Mouse (Mus musculus) heart, postnatal 36 days (tissue): ENCODE measurements around the gene Zdhhc3. TPM values are rescaled to one million over a fixed set of nuclear protein-coding genes. Genes with fewer than 3 reads are reported as not detected.
A peak's percentile ranks its signal among the peaks of the same experiment; 100 is the strongest.

ENCODE experiments used
- DNase-seq, 2 experiments: peaks; one replicate each; pipeline ENCODE4 v3.0.0; 2021 to 2022
- intact Hi-C: fragments of 180-260 bp; cut with DNase I; formaldehyde crosslinking; loops from one replicate; pipeline ENCODE4 v1.15.1; 2025
- total RNA-seq, 2 experiments: library from RNA; stranded (reverse); gene quantifications; 2 replicates each; pipeline ENCODE4 v1.2.3; 2021

Gene Zdhhc3
- total RNA-seq, 2 experiments from 2014 or later: 40.7 to 43.0 TPM

DNA sequence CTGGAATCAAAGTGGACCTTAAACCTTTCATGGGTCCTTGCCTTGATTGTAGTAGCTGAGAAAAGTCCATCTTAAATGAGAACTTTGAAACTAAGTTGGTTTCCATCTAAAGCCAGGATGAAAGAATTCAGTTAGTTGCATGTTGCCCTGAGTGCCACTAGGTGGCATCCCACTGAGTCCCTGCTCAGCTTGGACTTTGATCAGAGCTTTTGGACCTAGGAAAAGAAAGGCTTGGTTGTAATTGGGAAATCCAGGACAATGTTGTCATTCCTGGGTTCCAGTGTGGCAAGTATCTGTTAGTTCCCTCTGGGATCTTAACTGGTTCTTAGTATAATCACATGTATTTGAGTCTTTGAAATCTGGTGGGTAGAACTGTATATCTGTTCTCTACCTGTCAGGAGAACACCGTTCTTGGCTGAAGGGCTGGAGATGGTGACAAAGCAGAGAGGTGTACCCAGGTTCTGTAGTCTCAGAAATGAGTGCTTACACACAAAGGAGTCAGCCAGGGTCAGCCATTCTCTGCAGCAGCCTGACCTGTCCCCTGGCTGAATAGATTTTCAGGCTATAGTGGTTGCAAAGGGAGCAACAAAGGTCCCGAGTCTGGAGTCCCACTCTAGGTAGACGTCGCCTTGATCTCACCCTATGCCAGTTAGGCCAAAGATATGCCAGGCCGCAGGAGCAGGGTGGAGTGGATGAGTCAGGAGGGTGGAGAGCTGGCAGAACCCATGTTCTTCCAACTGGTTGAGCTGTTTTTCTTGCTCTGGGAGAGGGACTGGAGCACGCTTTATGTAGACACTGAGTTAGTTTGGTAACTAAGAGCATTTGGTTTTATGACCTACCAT is 10.8 kb upstream of the Zdhhc3 start:
- DNase-seq: peak; percentile 15 to 24
- intact Hi-C loops: loop anchor here (5.0 kb wide), 1 partner anchor 34 kb away; no protein-coding TSS in a partner anchor

DNA sequence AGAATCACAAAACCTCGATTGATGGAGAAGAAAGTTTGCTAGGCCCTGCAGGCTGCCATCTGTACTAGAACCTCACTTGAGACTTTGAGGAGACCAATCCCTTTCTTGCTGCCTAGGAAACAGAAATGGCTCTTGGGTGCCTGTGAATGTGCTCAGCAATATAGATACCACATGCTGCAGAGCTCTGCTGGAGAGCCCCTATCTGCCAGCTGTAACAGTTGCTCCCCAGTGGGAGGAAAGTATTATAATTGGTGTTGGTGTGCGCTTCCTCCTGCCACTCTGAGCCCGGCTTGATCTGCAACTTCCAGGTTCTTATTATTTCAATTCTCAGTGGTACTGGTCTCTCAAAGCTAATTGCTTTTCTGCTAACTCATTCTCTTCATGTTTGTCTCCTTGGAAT is 10.0 kb upstream of the Zdhhc3 start:
- DNase-seq: no peak
- intact Hi-C loops: loop anchor here (5.0 kb wide), 1 partner anchor 34 kb away; no protein-coding TSS in a partner anchor

DNA sequence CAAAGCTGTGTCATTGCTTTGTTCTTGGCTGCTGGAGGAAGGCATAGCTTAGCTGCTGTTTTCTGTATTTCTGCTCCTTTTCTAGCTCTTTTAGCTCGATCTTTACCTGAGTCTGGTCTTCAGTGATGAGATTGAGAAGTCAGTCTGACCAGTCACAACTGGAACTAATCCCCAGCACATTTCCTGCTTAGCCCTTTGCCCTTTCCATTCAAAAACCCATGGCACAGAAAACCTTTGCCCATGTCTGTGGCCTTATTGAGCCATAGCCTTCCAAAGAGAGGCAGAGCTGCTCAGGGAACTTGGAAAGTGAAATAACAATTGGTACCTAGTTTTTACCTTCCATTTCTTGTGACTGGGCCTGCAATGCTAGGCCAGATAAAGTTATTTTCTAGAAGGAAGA is 2.6 kb upstream of the Zdhhc3 start:
- intact Hi-C loops: no loop called here
- no peak for DNase-seq

DNA sequence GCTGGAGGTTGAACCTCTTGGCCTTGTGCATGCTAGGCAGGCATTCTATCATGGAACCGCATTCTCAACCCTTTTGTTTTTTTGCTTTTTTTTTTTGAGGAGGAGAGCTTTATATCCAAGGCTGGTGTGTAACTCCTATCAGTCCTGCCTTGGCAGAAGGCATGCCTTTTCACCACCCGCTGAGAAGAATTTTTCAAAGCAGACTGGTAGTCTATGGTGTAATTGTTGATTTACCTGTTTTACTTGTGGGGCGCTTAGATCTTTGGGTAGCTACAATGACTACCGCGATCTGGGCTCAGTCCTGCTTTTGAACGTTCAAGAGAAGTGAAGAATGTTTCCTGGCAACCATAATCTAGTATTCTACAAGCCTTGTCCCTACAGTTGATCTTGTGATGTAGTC is 926 bp upstream of the Zdhhc3 start:
- DNase-seq: no peak
- intact Hi-C loops: loop anchor here (5.0 kb wide), 5 partner anchors 162 to 377 kb away; partner anchors contain the start of genes 1110059G10Rik, Kif15, Lars2 and Zfp445

DNA sequence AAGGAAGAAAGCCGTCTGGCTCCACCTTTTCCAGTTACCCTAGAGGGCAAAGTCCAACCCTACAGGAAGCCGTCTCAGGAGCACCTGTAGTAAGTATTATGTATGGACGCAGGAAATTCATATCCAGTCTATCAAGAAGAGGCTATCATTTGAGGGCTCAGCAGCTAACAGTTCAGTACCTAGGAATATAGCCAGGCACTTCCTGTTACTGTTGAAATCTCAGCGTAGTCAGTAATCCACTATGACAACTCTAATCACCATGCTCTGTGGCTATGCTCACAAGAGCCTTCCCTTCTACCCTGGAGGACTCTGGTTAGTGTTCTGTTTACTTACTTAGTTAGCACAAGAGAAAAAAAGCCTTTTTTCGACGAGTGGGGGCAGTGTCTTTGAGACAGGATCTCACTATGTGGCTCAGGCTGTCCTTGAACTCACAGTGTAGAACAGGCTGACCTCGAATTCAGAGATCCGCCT is 1.2 kb downstream of the Zdhhc3 start:
- no peak for DNase-seq
- intact Hi-C loops: loop anchor here (5.0 kb wide), 5 partner anchors 159 to 374 kb away; partner anchors contain the start of genes 1110059G10Rik, Kif15, Lars2 and Zfp445

GRCm38 (mm10) chr9:123109188-123109587 is 3.8 kb downstream of the Zdhhc3 start:
- intact Hi-C loops: no loop called here
- DNase-seq: no peak

DNA sequence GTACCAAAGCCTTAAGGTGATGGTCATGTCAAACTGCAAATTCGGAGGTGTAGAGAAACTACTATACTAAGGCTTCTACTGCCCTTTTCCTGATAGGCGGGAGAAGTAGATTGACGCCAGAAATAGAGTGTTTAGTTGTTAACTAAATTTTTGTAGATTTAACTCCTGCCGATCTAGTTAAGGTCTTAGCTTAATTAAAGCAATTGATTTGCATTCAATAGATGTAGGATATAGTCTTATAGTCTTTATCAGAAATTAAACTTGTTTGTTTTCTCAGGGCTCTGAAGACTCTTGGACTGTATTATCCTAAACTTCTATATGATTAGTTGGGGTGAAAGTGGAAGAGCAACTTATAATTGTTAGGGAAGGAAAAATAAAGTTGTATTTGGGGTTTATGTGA is 5.8 kb downstream of the Zdhhc3 start:
- DNase-seq: no peak
- intact Hi-C loops: no loop called here

DNA sequence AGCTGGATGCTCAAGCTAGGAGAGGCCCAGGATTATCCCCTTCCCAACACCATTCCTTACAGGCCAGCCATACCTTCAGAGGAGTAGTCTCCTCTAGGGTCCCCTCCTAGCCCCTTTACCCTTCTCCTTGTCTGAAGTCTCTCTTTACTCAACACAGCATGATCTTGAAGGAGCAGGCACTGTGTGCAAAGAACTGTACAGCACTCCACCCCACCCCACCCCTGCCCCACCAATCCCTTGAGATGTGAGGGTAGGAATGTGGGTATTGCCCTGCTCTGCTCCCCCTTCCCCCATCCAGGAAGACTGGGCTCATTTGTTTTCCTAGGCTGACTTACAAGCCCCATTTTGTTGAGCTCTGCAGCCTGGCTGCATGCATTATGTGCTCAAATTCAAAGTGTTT is 8.6 kb downstream of the Zdhhc3 start:
- intact Hi-C loops: no loop called here
- no peak for DNase-seq

GRCm38 (mm10) chr9:123103425-123103824 is 9.6 kb downstream of the Zdhhc3 start:
- DNase-seq: no peak
- intact Hi-C loops: no loop called here

DNA sequence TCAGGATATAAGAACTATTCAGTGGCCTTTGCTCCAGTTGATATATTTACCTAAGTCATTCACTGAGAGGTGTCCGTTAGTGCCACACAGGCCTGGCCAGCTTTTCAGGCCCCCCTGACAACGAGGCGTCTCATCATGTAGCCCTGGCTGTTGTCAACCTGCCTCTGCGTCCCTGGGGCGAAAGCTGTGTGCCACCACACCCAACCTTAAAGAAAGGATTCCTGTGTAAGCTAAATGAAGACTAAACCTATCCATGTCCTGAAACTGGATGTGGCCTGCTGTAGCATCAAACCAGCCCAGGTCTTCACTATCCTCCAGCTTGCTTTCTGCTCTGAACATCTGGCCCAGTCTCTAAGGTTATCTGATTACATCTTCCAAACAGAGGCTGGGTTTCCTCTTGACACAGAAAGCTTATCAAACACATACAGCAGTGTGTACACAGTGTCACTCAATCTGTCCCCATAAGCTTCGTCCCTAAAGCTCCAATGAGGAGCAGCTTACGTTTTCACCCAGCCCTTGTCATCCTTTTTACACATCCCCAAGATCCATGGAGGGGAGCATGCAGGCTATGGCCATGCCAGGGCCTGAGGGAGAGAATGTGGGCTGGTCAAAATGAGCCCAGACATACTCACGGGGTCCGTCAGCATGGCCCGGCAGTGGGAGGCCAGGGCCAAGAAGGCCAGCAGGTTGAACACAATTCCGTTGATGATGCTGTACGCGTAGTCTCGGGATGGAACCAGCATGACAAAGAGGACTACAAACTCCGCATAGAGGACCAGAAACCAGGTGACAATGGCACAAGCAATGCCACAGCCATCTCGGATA is 13.2 kb downstream of the Zdhhc3 start:
- DNase-seq: no peak
- intact Hi-C loops: no loop called here

DNA sequence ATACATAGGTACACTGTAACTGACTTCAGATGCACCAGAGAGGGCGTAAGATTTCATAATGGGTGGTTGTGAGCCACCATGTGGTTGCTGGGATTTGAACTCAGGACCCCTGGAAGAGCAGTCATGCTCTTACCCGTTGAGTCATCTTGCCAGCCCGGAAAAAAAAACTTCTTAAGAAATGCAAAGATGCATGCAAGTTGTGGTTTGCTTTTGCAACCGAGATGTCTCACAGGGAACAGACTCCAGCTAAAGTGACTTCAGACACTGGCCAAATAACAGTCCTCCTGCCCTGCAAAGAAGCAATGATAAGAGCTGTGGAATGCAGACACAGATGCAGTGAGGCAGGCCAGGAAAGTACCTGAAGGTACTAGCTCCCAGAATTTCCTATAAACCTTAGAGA is 22.2 kb downstream of the Zdhhc3 start:
- intact Hi-C loops: no loop called here
- no peak for DNase-seq

DNA sequence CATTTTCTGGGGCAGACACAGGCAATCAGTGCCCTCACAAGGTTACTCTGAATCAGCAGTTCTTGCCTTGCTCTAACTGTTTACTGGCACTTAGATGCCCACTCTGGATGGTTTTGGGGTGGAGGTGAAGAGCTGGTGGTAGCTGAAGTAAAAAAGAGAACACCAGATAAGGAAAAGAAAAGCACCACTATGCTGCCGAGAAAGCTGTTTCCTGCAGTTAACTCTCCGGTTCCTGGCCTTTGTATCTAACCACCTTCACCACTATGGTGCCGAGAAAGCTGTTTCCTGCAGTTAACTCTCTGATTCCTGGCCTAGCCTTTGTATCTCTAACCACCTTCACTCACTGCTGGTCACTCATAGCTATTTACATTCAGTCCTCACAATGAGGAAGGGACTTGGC is 25.4 kb downstream of the Zdhhc3 start:
- intact Hi-C loops: no loop called here
- DNase-seq: no peak

- DNase-seq: no peak
- intact Hi-C loops: no loop called here
Measured at GRCm38 (mm10) chr9:123085373-123085772, 27.6 kb downstream of the Zdhhc3 start.

- no peak for DNase-seq
- intact Hi-C loops: no loop called here
Measured at GRCm38 (mm10) chr9:123080796-123081195, 32.2 kb downstream of the Zdhhc3 start.

- no peak for DNase-seq
- intact Hi-C loops: no loop called here
Measured at GRCm38 (mm10) chr9:123080355-123080754, 32.6 kb downstream of the Zdhhc3 start.

DNA sequence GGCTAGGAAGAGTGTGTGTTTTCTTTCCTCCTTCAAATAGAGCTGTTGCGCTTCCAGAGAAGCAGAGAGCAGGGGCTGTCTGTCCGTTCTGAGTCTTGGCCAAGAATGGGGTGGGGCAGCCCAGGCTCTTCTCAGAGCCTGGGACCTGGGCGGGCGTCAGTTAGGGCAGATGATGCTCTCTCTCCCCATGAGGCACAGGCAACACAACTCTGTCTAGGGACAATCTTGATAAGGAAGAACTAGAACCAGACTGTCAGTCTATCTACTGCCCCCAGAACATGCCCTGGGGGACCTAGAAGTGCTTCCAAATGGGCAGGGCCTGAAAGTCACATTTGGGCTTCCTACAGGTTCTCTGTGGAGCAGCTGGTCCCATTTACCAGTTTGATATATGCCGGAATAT is 33.9 kb downstream of the Zdhhc3 start:
- intact Hi-C loops: loop anchor here (10.0 kb wide), 1 partner anchor 344 kb away; no protein-coding TSS in a partner anchor
- DNase-seq: no peak

DNA sequence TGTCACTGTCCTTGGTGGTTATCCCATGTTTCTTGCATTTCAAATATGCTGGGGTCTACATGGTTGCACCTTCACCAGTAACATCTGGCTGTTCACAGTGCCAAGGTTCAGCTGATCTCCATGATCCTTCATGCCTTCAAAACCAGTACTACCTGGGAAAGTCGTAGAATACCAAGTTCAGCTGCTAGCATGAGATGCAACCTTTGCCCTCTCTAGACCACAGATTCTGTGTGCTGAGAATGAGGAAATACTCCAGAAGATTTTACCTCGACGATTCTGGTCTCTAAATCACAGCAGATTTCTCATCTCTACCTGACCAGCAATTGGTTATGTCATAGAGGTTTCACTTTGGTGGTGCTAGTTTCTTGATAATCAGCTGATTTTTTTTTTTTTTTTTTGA is 52.8 kb downstream of the Zdhhc3 start:
- DNase-seq: no peak
- intact Hi-C loops: no loop called here

DNA sequence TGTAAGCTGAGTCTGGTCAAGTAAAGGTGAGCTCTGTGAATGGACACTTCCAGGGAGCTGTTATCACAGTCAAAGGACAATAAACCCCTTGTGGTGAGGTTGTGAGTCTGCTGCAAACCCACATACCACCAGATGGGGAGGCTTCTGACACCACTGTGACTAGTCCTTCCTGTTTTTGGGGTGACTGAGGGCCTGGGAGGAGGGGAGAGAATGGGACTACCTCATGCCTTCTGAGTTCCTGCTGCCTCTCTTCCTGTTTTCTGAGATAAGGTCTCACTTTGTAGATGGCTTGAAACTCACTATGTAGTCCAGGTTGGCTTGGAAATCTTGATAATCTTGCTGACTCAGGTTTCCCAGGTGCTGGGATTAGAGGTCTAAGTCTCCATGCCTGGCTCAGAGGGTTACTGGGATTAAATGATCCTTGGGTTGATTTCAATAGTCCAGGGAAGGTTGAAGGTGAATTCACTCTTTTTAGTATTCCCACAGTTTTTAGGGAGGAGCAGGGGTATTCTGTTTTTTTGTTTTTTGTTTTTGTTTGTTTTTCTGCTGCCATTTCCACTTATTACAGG is 54.2 kb downstream of the Zdhhc3 start:
- no peak for DNase-seq
- intact Hi-C loops: no loop called here

GRCm38 (mm10) chr9:123047665-123048064 is 65.3 kb downstream of the Zdhhc3 start:
- intact Hi-C loops: no loop called here
- DNase-seq: no peak

GRCm38 (mm10) chr9:123034426-123034825 is 78.6 kb downstream of the Zdhhc3 start, which contains the start of gene Tgm4:
TSS of gene Tgm4 (plus strand) at chr9:123034726.
- intact Hi-C loops: no loop called here
- DNase-seq: no peak
